Mouse (Mus musculus): ENCODE measurements around the gene D630039A03Rik. TPM values are rescaled to one million over a fixed set of nuclear protein-coding genes. Genes with fewer than 3 reads are reported as not detected.
A peak's percentile ranks its signal among the peaks of the same experiment; 100 is the strongest.
"Not testable (repeated sequence)": the region's sequence is repeated elsewhere in the genome, so short reads cannot be mapped to it uniquely, and the experiment has no call there.

D630039A03Rik gene
- polyA plus RNA-seq, 1 experiment from 2014 or later = 0.06 TPM

GRCm38 (mm10) chr4:57902619-57903018, 13.5 kb downstream of the D630039A03Rik start:
- Histone ChIP-seq H3K27ac (replicated peaks) (no peak overlapping the region), H3K9me3 (no peaks in the 10 kb centered on the region), H3K4me1 (peaks cover 4% of the 10 kb centered on the region; the same call in 1 of the 2 replicates), H3K9ac (replicated peaks) (no peak overlapping the region), H3K36me3 (no peaks in the 10 kb centered on the region), H3K27me3 (no peaks in the 10 kb centered on the region), H3K4me2 (replicated peaks) (no peak overlapping the region), H3K4me3 (no peak overlapping the region)
- WGBS = 85% methylated on average over 5 of the region's 5 CpGs
- ATAC-seq (ENCODE audit: low FRiP score, low read depth) = no peak

GRCm38 (mm10) chr4:57901210-57901609, 14.9 kb downstream of the D630039A03Rik start:
- whole genome bisulfite sequencing = 13% methylated on average over 4 of the region's 4 CpGs
- Histone ChIP-seq H3K4me1 (peaks cover 4% of the 10 kb centered on the region; the same call in 1 of the 2 replicates), H3K4me2 (replicated peaks) (no peak overlapping the region), H3K27ac (replicated peaks) (no peak overlapping the region), H3K27me3 (no peaks in the 10 kb centered on the region), H3K36me3 (no peaks in the 10 kb centered on the region), H3K9ac (replicated peaks) (no peak overlapping the region), H3K9me3 (no peaks in the 10 kb centered on the region), H3K4me3 (no peak overlapping the region)
- ATAC-seq (ENCODE audit: low FRiP score, low read depth) = no peak

- no peak for ATAC-seq (ENCODE audit: low FRiP score, low read depth)
- Histone ChIP-seq H3K9ac (replicated peaks) (no peak overlapping the region), H3K27me3 (no peaks in the 10 kb centered on the region), H3K4me3 (no peak overlapping the region), H3K27ac (replicated peaks) (no peak overlapping the region), H3K4me1 (peaks cover 15% of the 10 kb centered on the region), H3K9me3 (no peaks in the 10 kb centered on the region), H3K4me2 (replicated peaks) (no peak overlapping the region), H3K36me3 (no peaks in the 10 kb centered on the region)
- WGBS = 81% methylated on average over 3 of the region's 3 CpGs
Observed at GRCm38 (mm10) chr4:57896631-57897030, 19.5 kb downstream of the D630039A03Rik start.

- no peak overlapping the region for H3K9ac ChIP-seq (replicated peaks)
- H3K27me3 ChIP-seq = no peaks in the 10 kb centered on the region
- H3K4me3 ChIP-seq = no peak overlapping the region
- no peaks in the 10 kb centered on the region for H3K9me3 ChIP-seq
- no peak overlapping the region for H3K27ac ChIP-seq (replicated peaks)
- 59% methylated on average over 6 of the region's 6 CpGs for WGBS
- H3K4me2 ChIP-seq (replicated peaks) = no peak overlapping the region
- no peaks in the 10 kb centered on the region for H3K36me3 ChIP-seq
- peaks cover 18% of the 10 kb centered on the region for H3K4me1 ChIP-seq
- ATAC-seq (ENCODE audit: low FRiP score, low read depth) = no peak
Observed at GRCm38 (mm10) chr4:57895902-57896301, 20.2 kb downstream of the D630039A03Rik start.

GRCm38 (mm10) chr4:57895140-57895539, 21.0 kb downstream of the D630039A03Rik start:
- H3K9me3 ChIP-seq = no peaks in the 10 kb centered on the region
- H3K4me1 ChIP-seq = peaks cover 18% of the 10 kb centered on the region
- H3K4me3 ChIP-seq = no peak overlapping the region
- ATAC-seq (ENCODE audit: low FRiP score, low read depth) = no peak
- no peak overlapping the region for H3K9ac ChIP-seq (replicated peaks)
- H3K27me3 ChIP-seq = no peaks in the 10 kb centered on the region
- no peak overlapping the region for H3K4me2 ChIP-seq (replicated peaks)
- 15% methylated on average over 5 of the region's 5 CpGs for WGBS
- H3K27ac ChIP-seq (replicated peaks) = peak overlapping the region; percentile 22; the same call in 1 of the 2 replicates
- no peaks in the 10 kb centered on the region for H3K36me3 ChIP-seq

- peaks cover 18% of the 10 kb centered on the region for H3K4me1 ChIP-seq
- no peaks in the 10 kb centered on the region for H3K27me3 ChIP-seq
- peak; percentile 76; the same call in 1 of the 2 replicates for ATAC-seq (ENCODE audit: low FRiP score, low read depth)
- H3K27ac ChIP-seq (replicated peaks) = peak overlapping the region; percentile 52
- no peak overlapping the region for H3K4me2 ChIP-seq (replicated peaks)
- 53% methylated on average over 10 of the region's 10 CpGs for WGBS
- no peaks in the 10 kb centered on the region for H3K9me3 ChIP-seq
- no peaks in the 10 kb centered on the region for H3K36me3 ChIP-seq
- no peak overlapping the region for H3K9ac ChIP-seq (replicated peaks)
- H3K4me3 ChIP-seq = no peak overlapping the region
Observed at GRCm38 (mm10) chr4:57892001-57892586, 24.0 kb downstream of the D630039A03Rik start.

GRCm38 (mm10) chr4:57889773-57890172, 26.3 kb downstream of the D630039A03Rik start:
- Histone ChIP-seq H3K27me3 (no peaks in the 10 kb centered on the region), H3K9me3 (no peaks in the 10 kb centered on the region), H3K36me3 (no peaks in the 10 kb centered on the region), H3K9ac (replicated peaks) (no peak overlapping the region), H3K27ac (replicated peaks) (no peak overlapping the region), H3K4me2 (replicated peaks) (no peak overlapping the region), H3K4me3 (no peak overlapping the region), H3K4me1 (peaks cover 21% of the 10 kb centered on the region)
- ATAC-seq (ENCODE audit: low FRiP score, low read depth) = no peak
- 88% methylated on average over 8 of the region's 8 CpGs for WGBS

- H3K27me3 ChIP-seq; H3K9me3 ChIP-seq; ATAC-seq (ENCODE audit: low FRiP score, low read depth); H3K4me3 ChIP-seq; H3K4me2 ChIP-seq (replicated peaks); H3K27ac ChIP-seq (replicated peaks); H3K9ac ChIP-seq (replicated peaks); H3K36me3 ChIP-seq: not testable (repeated sequence)
- peaks cover 21% of the 10 kb centered on the region for H3K4me1 ChIP-seq
- WGBS = 90% methylated on average over 1 of the region's 1 CpGs
Observed at GRCm38 (mm10) chr4:57888978-57889377, 27.1 kb downstream of the D630039A03Rik start.

GRCm38 (mm10) chr4:57888246-57888645, 27.9 kb downstream of the D630039A03Rik start:
- H3K4me3 ChIP-seq = no peak overlapping the region
- WGBS = 91% methylated on average over 2 of the region's 2 CpGs
- ATAC-seq (ENCODE audit: low FRiP score, low read depth) = no peak

GRCm38 (mm10) chr4:57886888-57887230, 29.2 kb downstream of the D630039A03Rik start:
- no peaks in the 10 kb centered on the region for H3K27me3 ChIP-seq
- ATAC-seq (ENCODE audit: low FRiP score, low read depth) = no peak

More at GRCm38 (mm10) chr4:57888246-57888645, 27.9 kb downstream of the D630039A03Rik start:
- no peak overlapping the region for H3K9ac ChIP-seq (replicated peaks)
- no peaks in the 10 kb centered on the region for H3K27me3 ChIP-seq
- peaks cover 21% of the 10 kb centered on the region for H3K4me1 ChIP-seq
- no peaks in the 10 kb centered on the region for H3K36me3 ChIP-seq
- H3K27ac ChIP-seq (replicated peaks) = no peak overlapping the region
- H3K4me2 ChIP-seq (replicated peaks) = no peak overlapping the region
- H3K9me3 ChIP-seq = no peaks in the 10 kb centered on the region

GRCm38 (mm10) chr4:57886066-57886887, 29.8 kb downstream of the D630039A03Rik start:
- 63% methylated on average over 11 of the region's 11 CpGs for WGBS
- Histone ChIP-seq H3K4me3 (no peak overlapping the region), H3K4me1 (peaks cover 10% of the 10 kb centered on the region), H3K4me2 (replicated peaks) (no peak overlapping the region), H3K9me3 (no peaks in the 10 kb centered on the region), H3K9ac (replicated peaks) (no peak overlapping the region), H3K27me3 (no peaks in the 10 kb centered on the region), H3K36me3 (no peaks in the 10 kb centered on the region), H3K27ac (replicated peaks) (no peak overlapping the region)
- no peak for ATAC-seq (ENCODE audit: low FRiP score, low read depth)

More at GRCm38 (mm10) chr4:57886888-57887230, 29.2 kb downstream of the D630039A03Rik start:
- H3K27ac ChIP-seq (replicated peaks) = no peak overlapping the region
- peaks cover 15% of the 10 kb centered on the region for H3K4me1 ChIP-seq
- no peak overlapping the region for H3K9ac ChIP-seq (replicated peaks)
- H3K9me3 ChIP-seq = no peaks in the 10 kb centered on the region
- H3K4me3 ChIP-seq = no peak overlapping the region
- 94% methylated on average over 3 of the region's 3 CpGs for WGBS
- H3K4me2 ChIP-seq (replicated peaks) = no peak overlapping the region
- no peaks in the 10 kb centered on the region for H3K36me3 ChIP-seq

GRCm38 (mm10) chr4:57885186-57885585, 30.9 kb downstream of the D630039A03Rik start:
- no peaks in the 10 kb centered on the region for H3K9me3 ChIP-seq
- no peak overlapping the region for H3K4me3 ChIP-seq
- H3K9ac ChIP-seq (replicated peaks) = no peak overlapping the region
- H3K36me3 ChIP-seq = no peaks in the 10 kb centered on the region
- 72% methylated on average over 2 of the region's 2 CpGs for WGBS
- H3K4me2 ChIP-seq (replicated peaks) = no peak overlapping the region
- ATAC-seq (ENCODE audit: low FRiP score, low read depth) = no peak
- H3K27ac ChIP-seq (replicated peaks) = no peak overlapping the region
- peaks cover 10% of the 10 kb centered on the region for H3K4me1 ChIP-seq
- no peaks in the 10 kb centered on the region for H3K27me3 ChIP-seq
